Mouse (Mus musculus): ENCODE data around the gene G0s2.

- TF ChIP-seq CTCF (IDR thresholded peaks at IDR 0.05; ENCODE audit: low read depth) = no peak
- no peak for TF ChIP-seq EP300 (IDR thresholded peaks at IDR 0.05; ENCODE audit: low read depth)
These were observed 28.8 kb downstream of the G0s2 start for GRCm38 (mm10) chr1:193244235-193244634.

Measured in heart, postnatal 0 days (tissue).